Mouse (Mus musculus) limb, embryonic 15.5 days (tissue): ENCODE measurements around the gene Nagk. TPM values are rescaled to one million over a fixed set of nuclear protein-coding genes. Genes with fewer than 3 reads are reported as not detected.
"Not testable (repeated sequence)": the region's sequence is repeated elsewhere in the genome, so short reads cannot be mapped to it uniquely, and the experiment has no call there.

Experiments
- ATAC-seq: fragments of 200-750 bp; cut with Nextera tagmentation; 2 replicates; pipeline ENCODE4 v1.8.0; 2017; ENCODE audit warnings: low read depth, moderate TSS enrichment; ENCODE audit not compliant: insufficient number of reproducible peaks, low FRiP score, low TSS enrichment
- H3K27ac ChIP-seq: fragments of 300-500 bp; sonication (generic); 2 replicates; pipeline ENCODE4 v1.5.1; 2015; ENCODE audit warnings: moderate library complexity, mild to moderate bottlenecking, inconsistent platforms
- H3K27me3 ChIP-seq: fragments of 300-500 bp; sonication (generic); 2 replicates; pipeline ENCODE4 v1.6.1; 2015; ENCODE audit warnings: inconsistent platforms
- H3K36me3 ChIP-seq: fragments of 300-500 bp; sonication (generic); 2 replicates; pipeline ENCODE4 v1.6.1; 2015; ENCODE audit warnings: inconsistent platforms
- H3K4me1 ChIP-seq: fragments of 300-500 bp; sonication (generic); 2 replicates; pipeline ENCODE4 v1.6.1; 2015; ENCODE audit warnings: inconsistent platforms
- H3K4me2 ChIP-seq: fragments of 300-500 bp; sonication (generic); 2 replicates; pipeline ENCODE4 v1.6.1; 2015; ENCODE audit warnings: mild to moderate bottlenecking, inconsistent platforms
- H3K4me3 ChIP-seq: fragments of 300-500 bp; sonication (generic); 2 replicates; pipeline ENCODE4 v1.5.1; 2015; ENCODE audit warnings: mild to moderate bottlenecking, inconsistent platforms
- H3K9ac ChIP-seq: fragments of 300-500 bp; sonication (generic); 2 replicates; pipeline ENCODE4 v1.6.1; 2015; ENCODE audit warnings: inconsistent platforms
- H3K9me3 ChIP-seq: fragments of 300-500 bp; sonication (generic); 2 replicates; pipeline ENCODE4 v1.6.1; 2016; ENCODE audit warnings: inconsistent platforms
- WGBS: fragments of 180-500 bp; shearing (Covaris S2); methylation state at CpG from one replicate; pipeline ENCODE4 v1.1.7; 2015; 5-methylcytosine and 5-hydroxymethylcytosine counted together
- polyA plus RNA-seq: library from polyadenylated mRNA; unstranded; fragments of >200 nt; fragmentation: Nextera tagmentation; extraction: Ambion mirVana; gene quantifications from 2 replicates; pipeline ENCODE4 v1.2.1, GENCODE M21; 2015

The Nagk gene
- polyA plus RNA-seq, 1 experiment from 2014 or later = 73.1 TPM

DNA sequence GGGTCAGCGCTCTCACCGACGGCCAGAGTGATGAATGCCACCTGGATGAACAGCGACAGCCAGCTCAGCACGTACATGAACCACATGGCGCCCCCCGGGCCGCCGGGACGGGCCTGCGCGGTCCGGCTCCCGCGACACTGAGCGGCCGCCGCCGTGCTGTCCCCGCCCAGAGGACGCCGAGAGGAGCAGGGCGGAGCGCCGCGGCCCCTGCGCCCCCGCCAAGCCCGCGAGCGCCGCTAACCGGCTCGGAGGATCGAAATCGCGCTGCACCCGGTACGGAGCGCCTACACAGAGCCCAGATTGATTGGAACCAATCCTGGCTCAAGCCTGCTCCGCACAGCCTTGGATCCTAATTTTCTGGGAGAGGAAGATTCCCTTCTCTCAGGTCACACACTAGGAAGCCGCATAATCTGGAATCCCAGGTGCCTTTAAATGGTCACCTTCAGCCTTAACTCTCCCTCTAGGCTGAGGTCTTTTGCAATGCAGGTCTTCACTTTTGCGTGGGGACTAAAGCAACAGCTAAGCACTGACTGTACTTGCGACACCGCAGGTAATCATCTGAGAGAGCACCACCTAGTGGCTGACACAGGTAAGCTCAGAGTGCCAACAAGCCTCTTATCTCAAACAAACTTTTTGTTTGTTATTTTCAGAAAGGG is 19.0 kb upstream of the Nagk start, which contains the start of gene Tex261:
Gene Tex261, minus strand, starts transcription at position 176 of the 656 bp plus-strand sequence.
- Histone ChIP-seq H3K4me1 (peaks cover 16% of the 10 kb centered on the region), H3K9me3 (no peaks in the 10 kb centered on the region), H3K4me2 (peak within 1 kb of the TSS; percentile 78), H3K27me3 (no peaks in the 10 kb centered on the region), H3K9ac (peak within 1 kb of the TSS; percentile 96), H3K36me3 (peaks cover 24% of the 10 kb centered on the region), H3K27ac (peak within 1 kb of the TSS; percentile 89), H3K4me3 (peak within 1 kb of the TSS; percentile 93)
- under 1% methylated on average over 43 of the region's 45 CpGs for WGBS
- ATAC-seq = peak; percentile 93

DNA sequence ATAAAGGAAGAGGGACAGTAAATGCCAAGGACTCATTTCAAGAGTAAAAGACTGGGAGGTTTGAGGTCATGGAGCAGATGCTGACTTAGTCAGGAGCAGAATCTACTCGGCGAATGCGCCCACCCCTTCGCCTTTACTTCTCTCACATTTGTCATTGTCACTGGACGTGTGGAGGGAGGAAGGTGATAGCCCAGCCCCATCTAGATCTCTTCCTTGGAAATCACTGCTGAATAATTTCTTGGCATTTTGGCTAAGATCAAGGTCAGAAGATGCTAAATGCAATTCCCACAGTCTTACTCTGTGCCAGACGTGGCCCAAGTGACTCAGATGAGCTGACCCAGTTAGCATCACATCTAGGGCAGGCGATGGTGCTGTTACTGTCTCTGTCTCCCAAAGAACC is 16.5 kb upstream of the Nagk start:
- no peaks in the 10 kb centered on the region for H3K9me3 ChIP-seq
- WGBS = 76% methylated on average over 7 of the region's 7 CpGs
- H3K27ac ChIP-seq = no peak overlapping the region
- no peak for ATAC-seq
- H3K4me1 ChIP-seq = peaks cover 16% of the 10 kb centered on the region
- no peaks in the 10 kb centered on the region for H3K27me3 ChIP-seq
- H3K4me3 ChIP-seq = no peak overlapping the region
- H3K4me2 ChIP-seq = no peak overlapping the region
- H3K9ac ChIP-seq = no peak overlapping the region
- H3K36me3 ChIP-seq = peaks cover 2% of the 10 kb centered on the region; the same call in 1 of the 2 replicates

GRCm38 (mm10) chr6:83779026-83779425 is 15.8 kb upstream of the Nagk start:
- Histone ChIP-seq H3K9ac (no peak overlapping the region), H3K36me3 (no peaks in the 10 kb centered on the region), H3K9me3 (no peaks in the 10 kb centered on the region), H3K4me3 (no peak overlapping the region), H3K4me1 (peaks cover 10% of the 10 kb centered on the region), H3K27me3 (no peaks in the 10 kb centered on the region), H3K4me2 (no peak overlapping the region), H3K27ac (no peak overlapping the region)
- no peak for ATAC-seq
- WGBS = 7% methylated on average over 5 of the region's 5 CpGs

DNA sequence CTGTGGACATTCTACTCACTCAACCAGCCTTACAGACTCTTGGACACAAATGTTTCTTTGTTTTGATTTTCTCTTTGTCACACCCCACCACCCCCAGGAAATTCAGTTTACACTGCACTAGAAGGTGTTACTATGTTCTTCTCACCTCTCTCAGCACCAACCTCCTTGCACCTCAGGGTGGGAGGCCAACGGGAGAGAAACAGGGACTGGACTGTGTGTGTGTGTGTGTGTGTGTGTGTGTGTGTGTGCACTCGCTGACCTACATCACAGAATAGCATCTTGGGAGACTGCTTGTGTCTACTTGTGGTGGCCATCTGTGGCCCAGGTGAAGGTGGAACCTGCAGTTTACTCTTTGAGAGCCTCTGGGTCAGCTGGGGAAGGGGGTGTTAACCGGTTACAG is 8.4 kb upstream of the Nagk start:
- no peak overlapping the region for H3K9ac ChIP-seq
- H3K4me2 ChIP-seq = no peak overlapping the region
- no peaks in the 10 kb centered on the region for H3K36me3 ChIP-seq
- ATAC-seq = no peak
- no peak overlapping the region for H3K27ac ChIP-seq
- no peak overlapping the region for H3K4me3 ChIP-seq
- 67% methylated on average over 3 of the region's 3 CpGs for WGBS
- H3K9me3 ChIP-seq = no peaks in the 10 kb centered on the region
- no peaks in the 10 kb centered on the region for H3K4me1 ChIP-seq
- no peaks in the 10 kb centered on the region for H3K27me3 ChIP-seq

- WGBS = 75% methylated on average over 7 of the region's 7 CpGs
- H3K4me3 ChIP-seq = no peak overlapping the region
- no peak overlapping the region for H3K4me2 ChIP-seq
- ATAC-seq = no peak
- no peak overlapping the region for H3K9ac ChIP-seq
- no peaks in the 10 kb centered on the region for H3K27me3 ChIP-seq
- H3K36me3 ChIP-seq = no peaks in the 10 kb centered on the region
- no peaks in the 10 kb centered on the region for H3K4me1 ChIP-seq
- H3K27ac ChIP-seq = no peak overlapping the region
- no peaks in the 10 kb centered on the region for H3K9me3 ChIP-seq
Measured at GRCm38 (mm10) chr6:83788554-83788953, 6.2 kb upstream of the Nagk start.

GRCm38 (mm10) chr6:83790533-83790932 is 4.2 kb upstream of the Nagk start:
- not testable (repeated sequence) for H3K9ac ChIP-seq, H3K4me3 ChIP-seq, H3K36me3 ChIP-seq, H3K9me3 ChIP-seq, H3K27ac ChIP-seq, ATAC-seq, H3K4me1 ChIP-seq, H3K27me3 ChIP-seq, H3K4me2 ChIP-seq
- 85% methylated on average over 5 of the region's 5 CpGs for WGBS

- H3K27me3 ChIP-seq = no peaks in the 10 kb centered on the region
Measured at GRCm38 (mm10) chr6:83791251-83791890, 3.4 kb upstream of the Nagk start.

DNA sequence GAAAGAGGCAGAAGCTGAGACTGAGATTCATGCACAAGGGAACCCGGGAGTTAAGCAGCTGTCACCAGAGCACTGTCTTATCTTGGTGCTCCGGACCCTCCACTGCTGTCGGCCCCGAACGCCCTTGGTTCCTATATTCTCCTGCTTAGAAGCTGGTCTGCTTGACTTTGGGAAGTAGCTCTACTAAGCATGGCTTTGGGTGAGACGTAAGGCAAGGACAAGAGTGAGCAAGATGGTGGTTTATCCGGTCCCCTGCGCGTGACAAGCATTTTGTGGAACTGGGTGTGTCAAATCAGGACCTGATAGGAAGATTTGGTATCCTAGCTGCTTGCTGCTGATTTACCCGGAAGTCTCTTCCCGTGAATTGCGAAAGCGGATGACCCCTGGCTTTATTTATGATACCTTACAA is 714 bp downstream of the Nagk start:
- Histone ChIP-seq H3K36me3 (peaks cover 22% of the 10 kb centered on the region), H3K27me3 (no peaks in the 10 kb centered on the region), H3K27ac (peak overlapping the region; percentile 97), H3K9me3 (no peaks in the 10 kb centered on the region), H3K4me1 (peaks cover 11% of the 10 kb centered on the region), H3K9ac (peak overlapping the region; percentile 56), H3K4me3 (peak overlapping the region; percentile 84), H3K4me2 (peak overlapping the region; percentile 87)
- 7% methylated on average over 13 of the region's 13 CpGs for WGBS
- peak; percentile 9; the same call in 1 of the 2 replicates for ATAC-seq

More at GRCm38 (mm10) chr6:83791251-83791890, 3.4 kb upstream of the Nagk start:
- WGBS = 61% methylated on average over 4 of the region's 4 CpGs
- no peak overlapping the region for H3K4me2 ChIP-seq
- ATAC-seq = no peak
- H3K36me3 ChIP-seq = no peaks in the 10 kb centered on the region
- H3K27ac ChIP-seq = no peak overlapping the region
- H3K9me3 ChIP-seq = no peaks in the 10 kb centered on the region
- no peak overlapping the region for H3K4me3 ChIP-seq
- H3K4me1 ChIP-seq = peaks cover 11% of the 10 kb centered on the region
- no peak overlapping the region for H3K9ac ChIP-seq

- Histone ChIP-seq H3K9me3 (no peaks in the 10 kb centered on the region), H3K4me2 (no peak overlapping the region), H3K27me3 (no peaks in the 10 kb centered on the region), H3K27ac (no peak overlapping the region), H3K36me3 (peaks cover 33% of the 10 kb centered on the region), H3K4me3 (no peak overlapping the region), H3K4me1 (peaks cover 11% of the 10 kb centered on the region), H3K9ac (no peak overlapping the region)
- no peak for ATAC-seq
- WGBS = 73% methylated on average over 3 of the region's 3 CpGs
Measured at GRCm38 (mm10) chr6:83796686-83797085, 1.9 kb downstream of the Nagk start.

DNA sequence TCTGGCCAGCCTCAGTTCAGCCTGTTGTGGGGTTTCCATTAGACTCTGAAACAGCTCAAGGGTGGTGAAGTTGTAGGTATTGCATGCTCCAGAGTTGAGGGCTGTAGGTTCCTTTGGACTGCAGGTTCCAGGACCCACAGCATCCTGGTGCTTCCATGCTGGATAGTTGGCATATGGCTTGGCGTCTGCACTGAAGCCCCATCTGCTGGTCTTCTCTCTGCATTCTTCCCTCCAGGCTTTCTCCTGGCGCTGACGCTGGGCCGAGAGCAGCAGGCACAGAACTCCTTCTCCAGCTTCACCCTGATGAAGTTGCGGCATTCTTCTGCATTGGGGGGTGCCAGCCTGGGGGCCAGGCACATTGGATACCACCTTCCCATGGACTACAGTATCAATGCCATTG is 7.3 kb downstream of the Nagk start:
- 93% methylated on average over 5 of the region's 5 CpGs for WGBS
- H3K27ac ChIP-seq = no peak overlapping the region
- peaks cover 60% of the 10 kb centered on the region for H3K36me3 ChIP-seq
- H3K9ac ChIP-seq = no peak overlapping the region
- no peaks in the 10 kb centered on the region for H3K27me3 ChIP-seq
- H3K4me2 ChIP-seq = no peak overlapping the region
- no peaks in the 10 kb centered on the region for H3K9me3 ChIP-seq
- no peak for ATAC-seq
- no peaks in the 10 kb centered on the region for H3K4me1 ChIP-seq
- H3K4me3 ChIP-seq = no peak overlapping the region

GRCm38 (mm10) chr6:83802846-83803245 is 8.1 kb downstream of the Nagk start:
- H3K4me3 ChIP-seq = no peak overlapping the region
- H3K36me3 ChIP-seq = peaks cover 65% of the 10 kb centered on the region
- H3K9ac ChIP-seq = no peak overlapping the region
- no peaks in the 10 kb centered on the region for H3K4me1 ChIP-seq
- H3K27ac ChIP-seq = no peak overlapping the region
- no peaks in the 10 kb centered on the region for H3K9me3 ChIP-seq
- no peaks in the 10 kb centered on the region for H3K27me3 ChIP-seq
- no peak overlapping the region for H3K4me2 ChIP-seq
- no peak for ATAC-seq
- WGBS = 82% methylated on average over 3 of the region's 3 CpGs

DNA sequence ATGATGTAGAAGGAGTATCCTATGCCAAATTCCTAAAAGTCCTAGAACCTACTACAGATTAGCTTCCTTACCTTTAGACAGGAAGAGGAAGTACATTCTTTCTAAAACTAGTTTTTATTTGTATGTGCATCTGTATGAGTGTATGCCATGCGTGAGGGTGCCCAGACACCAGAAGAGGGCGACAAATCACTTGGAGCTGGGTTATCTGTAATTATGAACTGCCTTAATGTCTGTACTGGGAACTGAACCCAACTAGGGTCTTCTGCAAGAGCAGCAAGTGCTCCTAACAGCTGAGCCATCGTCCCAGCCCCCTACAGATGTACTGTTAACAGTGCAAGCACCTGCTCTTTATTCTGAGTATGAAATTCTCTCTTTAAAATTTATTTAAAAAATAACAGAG is 21.0 kb downstream of the Nagk start:
- Histone ChIP-seq H3K9ac (no peak overlapping the region), H3K27me3 (no peaks in the 10 kb centered on the region), H3K4me3 (no peak overlapping the region), H3K27ac (no peak overlapping the region), H3K36me3 (peaks cover 25% of the 10 kb centered on the region), H3K4me2 (no peak overlapping the region), H3K4me1 (no peaks in the 10 kb centered on the region), H3K9me3 (no peaks in the 10 kb centered on the region)
- no peak for ATAC-seq
- WGBS = 94% methylated on average over 3 of the region's 3 CpGs
